Mouse (Mus musculus) cerebellum, adult 2 months (tissue): ENCODE measurements around the gene Layn. TPM values are rescaled to one million over a fixed set of nuclear protein-coding genes. Genes with fewer than 3 reads are reported as not detected.
A peak's percentile ranks its signal among the peaks of the same experiment; 100 is the strongest.

Source experiments
- DNase-seq, 2 experiments: peaks; one replicate each; pipeline ENCODE4 v3.0.0; 2021
- H3K27ac ChIP-seq: fragments of 200-500 bp; 2 replicates; pipeline ENCODE4 v1.5.1; 2012; ENCODE audit warnings: low read length, control low read depth, inconsistent platforms; ENCODE audit not compliant: insufficient read depth
- H3K27me3 ChIP-seq: fragments of 200-500 bp; 2 replicates; pipeline ENCODE4 v1.6.1; 2012; ENCODE audit warnings: inconsistent platforms, mild to moderate bottlenecking, low read length, moderate library complexity; ENCODE audit not compliant: control insufficient read depth, insufficient read depth
- H3K4me1 ChIP-seq: fragments of 200-500 bp; 2 replicates; pipeline ENCODE4 v1.6.1; 2011; ENCODE audit warnings: low read length; ENCODE audit not compliant: control insufficient read depth, insufficient read depth
- H3K4me3 ChIP-seq: fragments of 200-500 bp; replicated peaks from 2 replicates; pipeline ENCODE3; 2011; ENCODE audit warnings: mild to moderate bottlenecking, low read depth, low read length, control low read depth; ENCODE audit not compliant: insufficient read depth
- CTCF ChIP-seq: fragments of 200-500 bp; IDR thresholded peaks from 2 replicates; pipeline ENCODE4 v1.5.1; 2011; ENCODE audit warnings: low read depth, mild to moderate bottlenecking, control low read depth, low read length, moderate library complexity, borderline replicate concordance; ENCODE audit not compliant: insufficient read depth
- POLR2A ChIP-seq: fragments of 200-500 bp; IDR thresholded peaks from 2 replicates; pipeline ENCODE4 v1.6.1; 2011; ENCODE audit warnings: low read length, control low read depth, borderline replicate concordance; ENCODE audit not compliant: insufficient read depth
- WGBS: fragments of 180-500 bp; shearing (Covaris S2); methylation state at CpG from one replicate; pipeline ENCODE4 v1.1.7; 2018; 5-methylcytosine and 5-hydroxymethylcytosine counted together
- polyA plus RNA-seq: library from polyadenylated mRNA; depleted of rRNA; stranded (reverse); fragments of >200 nt; gene quantifications from 2 replicates; pipeline ENCODE4 v1.2.3, GENCODE M21; 2012; rRNA removed

Layn gene
- polyA plus RNA-seq: 7.2 and 7.5 TPM in 2 replicates

GRCm38 (mm10) chr9:51076979-51077315 is at the start of gene Layn:
Gene Layn, minus strand, starts transcription at chr9:51077094.
- WGBS: 4% methylated on average over 14 of the region's 14 CpGs
- no peaks in the 10 kb centered on the region for H3K27me3 ChIP-seq
- TF ChIP-seq POLR2A (no peak), CTCF (no peak)
- H3K4me1 ChIP-seq: peaks cover 7% of the 10 kb centered on the region; the same call in 1 of the 2 replicates
- H3K4me3 ChIP-seq: peak within 1 kb of the TSS; percentile 67
- peak; percentile 29 to 37 for DNase-seq
- H3K27ac ChIP-seq: peak within 1 kb of the TSS; percentile 73

- no peak overlapping the region for H3K27ac ChIP-seq
Observed at GRCm38 (mm10) chr9:51114767-51115166, 37.9 kb upstream of the Layn start.

DNA sequence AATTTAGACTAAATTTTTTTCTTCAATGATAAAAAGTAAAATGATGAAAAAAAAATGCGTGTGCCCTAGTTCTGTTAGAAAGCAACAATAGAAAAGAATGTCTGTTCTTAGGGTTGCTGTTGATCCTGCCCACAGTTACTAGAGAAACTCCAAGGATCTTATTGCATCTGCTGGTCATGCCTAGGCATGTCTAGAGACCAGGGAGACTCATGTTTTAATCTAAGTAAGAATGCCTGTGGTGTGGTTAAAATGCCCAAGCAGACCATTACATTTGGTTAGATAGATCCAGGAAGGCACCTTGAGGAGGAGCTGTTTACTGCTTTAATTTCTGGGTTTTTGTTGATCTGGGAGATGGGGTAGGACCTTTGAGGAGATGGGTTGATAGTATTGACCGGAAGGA is 28.9 kb upstream of the Layn start:
- no peak overlapping the region for H3K27ac ChIP-seq
- H3K4me1 ChIP-seq: no peaks in the 10 kb centered on the region
- no peak for DNase-seq
- no peak overlapping the region for H3K4me3 ChIP-seq
- no peaks in the 10 kb centered on the region; the same call in 1 of the 2 replicates for H3K27me3 ChIP-seq
- TF ChIP-seq CTCF: no peak
- no peak for TF ChIP-seq POLR2A
- 93% methylated on average over 2 of the region's 2 CpGs for WGBS

More at GRCm38 (mm10) chr9:51114767-51115166, 37.9 kb upstream of the Layn start:
- no peaks in the 10 kb centered on the region for H3K4me1 ChIP-seq
- TF ChIP-seq POLR2A (no peak), CTCF (no peak)
- no peak for DNase-seq
- H3K4me3 ChIP-seq: no peak overlapping the region
- WGBS: 78% methylated on average over 4 of the region's 4 CpGs
- no peaks in the 10 kb centered on the region for H3K27me3 ChIP-seq

GRCm38 (mm10) chr9:51103808-51104514 is 27.1 kb upstream of the Layn start:
- Histone ChIP-seq H3K27ac (no peak overlapping the region), H3K4me1 (no peaks in the 10 kb centered on the region), H3K4me3 (peak overlapping the region; percentile 47), H3K27me3 (no peaks in the 10 kb centered on the region; the same call in 1 of the 2 replicates)
- peak; percentile 27 to 30 for DNase-seq
- 16% methylated on average over 29 of the region's 30 CpGs for WGBS
- no peak for TF ChIP-seq CTCF
- TF ChIP-seq POLR2A: no peak

DNA sequence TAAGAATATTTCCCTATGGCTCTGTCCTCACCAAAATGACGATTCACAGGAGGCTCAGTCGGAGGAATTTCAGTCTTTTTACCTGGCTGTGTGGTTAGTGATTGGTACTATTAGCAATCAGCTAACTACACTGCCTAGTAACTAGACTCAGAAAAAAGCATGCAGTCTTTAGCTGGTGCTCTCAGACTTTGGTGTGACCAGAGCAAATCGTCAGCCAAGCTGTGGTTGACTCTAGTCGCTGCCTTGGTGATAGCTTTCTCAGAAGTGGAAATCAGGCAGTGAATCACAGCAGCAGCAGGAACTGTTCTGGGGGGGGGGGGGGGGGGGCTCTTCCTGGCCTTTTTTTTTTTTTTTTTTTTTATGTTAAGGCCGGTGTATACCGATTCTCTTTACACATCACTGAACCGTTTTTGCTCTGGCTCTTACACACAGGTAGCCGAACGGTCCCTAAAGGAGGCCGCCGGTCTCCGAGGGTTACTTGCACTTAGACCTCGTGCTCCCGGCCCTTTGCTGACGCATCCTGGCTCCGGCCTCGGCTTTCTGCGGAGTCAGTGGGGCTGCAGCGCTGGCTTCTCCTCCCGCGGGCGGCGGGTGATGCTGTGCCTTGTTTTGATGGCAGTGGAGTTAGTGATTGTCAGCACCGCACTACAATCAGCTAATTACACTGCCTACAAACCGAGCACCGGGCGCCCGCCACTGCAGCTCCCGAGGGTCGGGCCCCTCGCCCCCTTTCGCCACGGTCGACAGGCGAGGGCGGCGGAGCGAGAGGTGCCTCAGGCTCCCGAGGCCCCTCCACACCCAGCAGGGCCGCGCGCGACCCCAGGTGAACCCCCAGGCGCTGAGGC is 26.3 kb upstream of the Layn start:
- WGBS: 4% methylated on average over 44 of the region's 44 CpGs
- peak overlapping the region; percentile 47 for H3K4me3 ChIP-seq
- H3K4me1 ChIP-seq: no peaks in the 10 kb centered on the region
- no peak overlapping the region for H3K27ac ChIP-seq
- DNase-seq: peak; percentile 51 to 53
- no peaks in the 10 kb centered on the region; the same call in 1 of the 2 replicates for H3K27me3 ChIP-seq
- TF ChIP-seq CTCF (no peak), POLR2A (no peak)

DNA sequence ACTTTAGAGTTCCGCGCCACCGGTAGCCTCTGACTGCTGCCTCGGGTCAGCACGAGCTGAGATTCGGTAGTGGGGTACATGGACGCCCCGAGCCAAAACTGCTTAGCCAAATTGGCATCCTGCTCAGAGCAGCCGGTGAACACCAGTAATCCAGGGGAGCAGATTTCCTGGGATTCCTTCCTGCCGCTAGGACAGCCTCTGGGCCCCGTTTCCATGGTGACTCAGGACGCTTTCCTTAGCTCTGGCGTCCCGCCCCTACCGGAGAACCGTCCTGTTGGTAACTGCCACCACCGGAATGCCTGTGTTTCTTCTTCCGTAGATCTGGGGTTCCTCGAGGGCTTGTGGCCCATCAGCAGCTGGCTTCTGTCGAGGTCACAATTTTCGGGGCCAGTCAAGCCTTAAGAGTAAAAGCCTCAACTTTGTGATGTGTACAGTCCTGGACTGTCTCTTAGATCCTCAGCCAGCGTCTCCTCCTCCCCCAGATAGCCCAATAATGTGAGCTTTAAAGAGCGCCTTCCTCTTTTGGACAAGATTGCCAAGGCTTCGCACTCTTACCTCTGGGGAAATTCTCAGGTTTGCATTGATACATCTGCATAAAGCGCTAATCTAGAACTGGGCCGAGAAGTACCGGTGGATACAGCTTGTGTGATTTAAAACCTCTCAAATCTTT is 25.0 kb upstream of the Layn start, which contains the start of gene 4833427G06Rik:
Gene 4833427G06Rik (minus strand): TSS at position 323 of the 670 bp plus-strand sequence.
- DNase-seq: peak; percentile 45 to 47
- Histone ChIP-seq H3K27ac (no peak within 1 kb of the TSS), H3K4me1 (no peaks in the 10 kb centered on the region), H3K4me3 (no peak within 1 kb of the TSS), H3K27me3 (no peaks in the 10 kb centered on the region; the same call in 1 of the 2 replicates)
- TF ChIP-seq CTCF (no peak), POLR2A (no peak)
- 30% methylated on average over 27 of the region's 27 CpGs for WGBS

DNA sequence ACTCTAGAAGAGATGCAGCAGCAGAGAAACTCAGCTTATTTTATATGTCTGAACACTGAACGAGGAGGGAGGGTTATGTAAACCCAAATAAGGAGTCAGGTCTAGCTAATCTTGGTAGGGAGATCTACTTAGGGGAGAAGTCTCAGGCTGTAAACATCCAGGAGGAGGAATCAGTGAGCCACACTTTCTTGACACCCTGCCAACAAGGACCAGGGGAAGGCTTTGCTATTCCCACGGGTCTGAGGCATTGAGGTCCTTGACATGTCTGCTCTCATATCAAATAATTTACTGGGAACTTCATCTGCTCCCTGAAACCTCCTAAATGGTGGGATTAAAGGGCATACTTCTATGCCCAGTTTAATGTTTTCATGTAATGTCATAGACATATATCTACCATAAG is 19.4 kb upstream of the Layn start:
- Histone ChIP-seq H3K4me1 (no peaks in the 10 kb centered on the region), H3K27ac (no peak overlapping the region), H3K4me3 (no peak overlapping the region), H3K27me3 (no peaks in the 10 kb centered on the region)
- TF ChIP-seq POLR2A (no peak), CTCF (no peak)
- no peak for DNase-seq
- 58% methylated on average over 2 of the region's 2 CpGs for WGBS
